Mouse (Mus musculus) hindbrain, embryonic 11.5 days (tissue): Measurements from ENCODE around the gene A730071L15Rik. TPM values are rescaled to one million over a fixed set of nuclear protein-coding genes. Genes with fewer than 3 reads are reported as not detected.
A peak's percentile ranks its signal among the peaks of the same experiment; 100 is the strongest.

Experiments used
- ATAC-seq: fragments of 200-750 bp; cut with Nextera tagmentation; 2 replicates; pipeline ENCODE4 v1.8.0; 2017; ENCODE audit warnings: mild to moderate bottlenecking, moderate TSS enrichment, moderate library complexity; ENCODE audit not compliant: low FRiP score
- DNase-seq: peaks from one replicate; pipeline ENCODE4 v3.0.0-alpha.2; 2015; ENCODE audit warnings: low spot score
- H3K27ac ChIP-seq: fragments of 300-500 bp; sonication (generic); 2 replicates; pipeline ENCODE4 v1.5.1; 2014; ENCODE audit warnings: mild to moderate bottlenecking, low read depth, low read length
- H3K27me3 ChIP-seq: fragments of 300-500 bp; sonication (generic); 2 replicates; pipeline ENCODE4 v1.6.1; 2014; ENCODE audit warnings: mild to moderate bottlenecking, low read length, moderate library complexity, mixed read lengths; ENCODE audit not compliant: control insufficient read depth, insufficient read depth
- H3K36me3 ChIP-seq: fragments of 300-500 bp; sonication (generic); 2 replicates; pipeline ENCODE4 v1.6.1; 2014; ENCODE audit warnings: mild to moderate bottlenecking, low read length, moderate library complexity, mixed read lengths; ENCODE audit not compliant: control insufficient read depth, insufficient read depth
- H3K4me1 ChIP-seq: fragments of 300-500 bp; sonication (generic); replicated peaks from 2 replicates; pipeline ENCODE4 v1.6.1; 2014; ENCODE audit warnings: low read length, mixed read lengths; ENCODE audit not compliant: control insufficient read depth, insufficient read depth
- H3K4me2 ChIP-seq: fragments of 300-500 bp; sonication (generic); replicated peaks from 2 replicates; pipeline ENCODE4 v1.6.1; 2014; ENCODE audit warnings: mild to moderate bottlenecking, low read depth, low read length
- H3K4me3 ChIP-seq: fragments of 300-500 bp; sonication (generic); 2 replicates; pipeline ENCODE4 v1.5.1; 2014; ENCODE audit warnings: low read depth, low read length
- H3K9ac ChIP-seq: fragments of 300-500 bp; sonication (generic); 2 replicates; pipeline ENCODE4 v1.6.1; 2014; ENCODE audit warnings: low read depth, low read length
- H3K9me3 ChIP-seq: fragments of 300-500 bp; sonication (generic); 2 replicates; pipeline ENCODE4 v1.6.1; 2016; ENCODE audit warnings: low read length; ENCODE audit not compliant: control insufficient read depth
- WGBS: fragments of 180-500 bp; shearing (Covaris S2); extraction: QIAGEN DNeasy Blood & Tissue Kit; methylation state at CpG from one replicate; pipeline ENCODE4 v1.1.7; 2014; 5-methylcytosine and 5-hydroxymethylcytosine counted together
- polyA plus RNA-seq: library from polyadenylated mRNA; unstranded; fragments of >200 nt; fragmentation: Nextera tagmentation; extraction: Ambion mirVana; gene quantifications from 2 replicates; pipeline ENCODE4 v1.2.1, GENCODE M21; 2014

Gene A730071L15Rik
- polyA plus RNA-seq, 1 experiment from 2014 or later = 1.2 TPM

DNA sequence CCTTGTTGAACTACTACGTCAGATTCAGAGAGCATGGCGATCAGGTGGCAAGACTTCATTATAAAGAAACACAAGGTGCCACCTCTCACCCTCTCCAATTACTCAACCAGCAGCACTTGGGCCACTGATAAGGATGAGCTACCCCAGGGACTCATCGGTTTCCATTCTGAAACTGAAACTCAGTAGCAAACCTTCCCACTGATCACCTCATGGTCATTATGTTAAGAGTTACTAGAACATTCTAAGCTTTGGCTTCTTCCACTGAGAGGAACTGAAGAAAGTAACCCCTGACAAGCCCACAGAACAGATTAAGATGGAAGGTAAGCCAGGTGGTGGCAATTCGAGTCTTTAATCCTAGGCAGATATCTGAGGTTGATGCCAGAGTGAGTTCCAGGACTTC lies 1.4 kb upstream of the A730071L15Rik start:
- H3K4me2 ChIP-seq = peak overlapping the region; percentile 96
- WGBS = 94% methylated on average over 4 of the region's 4 CpGs
- peaks cover 2% of the 10 kb centered on the region; the same call in 1 of the 2 replicates for H3K4me1 ChIP-seq
- no peaks in the 10 kb centered on the region for H3K36me3 ChIP-seq
- H3K4me3 ChIP-seq = peak overlapping the region; percentile 76; the same call in 1 of the 2 replicates
- H3K9me3 ChIP-seq = no peaks in the 10 kb centered on the region
- no peak overlapping the region for H3K27ac ChIP-seq
- DNase-seq (no peak), ATAC-seq (no peak)
- H3K27me3 ChIP-seq = no peaks in the 10 kb centered on the region
- no peak overlapping the region for H3K9ac ChIP-seq

DNA sequence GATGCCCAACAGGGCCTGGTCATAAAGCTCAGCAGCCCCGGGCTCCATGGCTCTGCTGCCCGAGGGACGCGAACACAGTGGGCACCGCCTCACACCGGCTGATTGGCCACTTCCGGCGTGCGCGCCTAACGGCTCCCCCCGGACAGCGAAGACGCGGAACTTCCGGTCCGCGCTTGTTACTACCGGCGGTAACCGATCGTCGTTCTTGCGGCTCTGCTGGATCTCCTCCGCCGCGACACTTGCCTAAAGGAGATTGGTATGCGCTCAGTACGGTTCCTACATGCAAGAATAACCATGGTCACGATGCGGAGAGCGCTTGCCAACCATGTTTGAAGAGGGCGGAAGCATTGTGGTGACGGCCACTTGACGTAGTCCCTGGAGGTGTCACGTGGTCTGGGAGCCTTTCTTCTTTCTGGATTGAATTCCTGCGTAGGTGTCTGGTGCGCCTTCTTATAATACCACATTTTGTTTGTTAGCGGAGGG lies 299 bp downstream of the A730071L15Rik start, which contains the start of gene Nudcd3:
Nudcd3 (minus strand) TSS at position 329 of the 483 bp plus-strand sequence.
- DNase-seq (peak; percentile 92), ATAC-seq (peak; percentile 98)
- H3K27ac ChIP-seq = peak within 1 kb of the TSS; percentile 95
- peak within 1 kb of the TSS; percentile 96 for H3K4me2 ChIP-seq
- peak within 1 kb of the TSS; percentile 73 for H3K9ac ChIP-seq
- H3K36me3 ChIP-seq = no peaks in the 10 kb centered on the region
- peak within 1 kb of the TSS; percentile 76 for H3K4me3 ChIP-seq
- under 1% methylated on average over 39 of the region's 39 CpGs for WGBS
- no peaks in the 10 kb centered on the region for H3K9me3 ChIP-seq
- H3K4me1 ChIP-seq = peaks cover 2% of the 10 kb centered on the region; the same call in 1 of the 2 replicates
- no peaks in the 10 kb centered on the region for H3K27me3 ChIP-seq

GRCm38 (mm10) chr11:6200570-6200969 lies 741 bp downstream of the A730071L15Rik start:
- H3K9me3 ChIP-seq = no peaks in the 10 kb centered on the region

DNA sequence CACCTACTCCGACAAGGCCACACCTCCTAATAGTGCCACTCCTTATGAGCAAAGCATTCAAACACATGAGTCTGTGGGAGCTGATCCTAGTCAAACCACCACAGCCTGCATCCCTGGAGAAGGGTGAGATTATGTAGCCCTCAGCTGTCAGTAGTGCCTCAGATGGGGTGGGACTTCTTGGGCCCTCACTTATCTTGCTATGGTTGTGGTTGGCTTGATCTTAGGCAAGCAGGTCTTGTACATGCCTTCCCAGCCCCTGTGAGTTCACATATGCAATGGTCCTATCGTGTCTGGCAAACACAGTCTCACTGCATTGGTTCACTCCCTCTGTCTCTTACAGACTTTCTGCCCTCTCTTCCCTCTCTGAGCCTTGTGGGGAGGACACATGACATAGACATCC lies 7.3 kb downstream of the A730071L15Rik start:
- 84% methylated on average over 2 of the region's 2 CpGs for WGBS

More at GRCm38 (mm10) chr11:6200570-6200969, 741 bp downstream of the A730071L15Rik start:
- Histone ChIP-seq H3K27me3 (no peaks in the 10 kb centered on the region), H3K4me3 (peak overlapping the region; percentile 76), H3K9ac (peak overlapping the region; percentile 73), H3K36me3 (no peaks in the 10 kb centered on the region), H3K27ac (0 out of 2 replicates have a peak overlapping the region, but pooled peaks have one; percentile 95), H3K4me1 (peaks cover 2% of the 10 kb centered on the region; the same call in 1 of the 2 replicates), H3K4me2 (peak overlapping the region; percentile 96)
- peak; percentile 28 for ATAC-seq
- no peak for DNase-seq
- 25% methylated on average over 9 of the region's 9 CpGs for WGBS

DNA sequence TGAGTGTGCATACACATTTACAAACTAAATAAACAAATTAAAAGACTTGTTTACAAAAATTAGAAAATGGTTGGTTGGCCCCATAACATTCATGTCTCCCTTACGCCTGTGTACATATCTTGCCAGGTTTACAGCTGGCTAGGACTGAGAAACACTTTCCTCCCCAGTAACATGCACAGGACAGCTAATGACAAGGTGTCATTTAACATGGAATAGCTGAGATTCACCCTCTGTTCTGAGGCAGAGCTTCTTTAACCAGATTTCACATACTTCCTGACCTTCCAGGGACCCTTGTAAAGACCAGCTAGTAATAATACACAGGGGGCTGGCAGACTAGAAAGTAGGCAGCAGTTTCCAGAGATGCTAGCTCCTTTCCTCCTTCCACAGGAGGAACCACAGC lies 8.3 kb downstream of the A730071L15Rik start:
- H3K4me2 ChIP-seq = no peak overlapping the region
- no peak for ATAC-seq
- H3K36me3 ChIP-seq = no peaks in the 10 kb centered on the region
- no peaks in the 10 kb centered on the region for H3K9me3 ChIP-seq
- no peaks in the 10 kb centered on the region for H3K4me1 ChIP-seq
- DNase-seq = no peak
- H3K27me3 ChIP-seq = no peaks in the 10 kb centered on the region
- H3K27ac ChIP-seq = no peak overlapping the region
- 87% methylated on average over 1 of the region's 1 CpGs for WGBS
- no peak overlapping the region for H3K4me3 ChIP-seq
- no peak overlapping the region for H3K9ac ChIP-seq

More for the DNA sequence above, 7.3 kb downstream of the A730071L15Rik start:
- H3K36me3 ChIP-seq = no peaks in the 10 kb centered on the region
- no peaks in the 10 kb centered on the region for H3K9me3 ChIP-seq
- no peak overlapping the region for H3K9ac ChIP-seq
- H3K4me1 ChIP-seq = no peaks in the 10 kb centered on the region
- no peak for DNase-seq
- no peak overlapping the region for H3K4me2 ChIP-seq
- H3K27ac ChIP-seq = no peak overlapping the region
- no peaks in the 10 kb centered on the region for H3K27me3 ChIP-seq
- ATAC-seq = no peak
- no peak overlapping the region for H3K4me3 ChIP-seq

GRCm38 (mm10) chr11:6216834-6217233 lies 17.0 kb downstream of the A730071L15Rik start:
- H3K9ac ChIP-seq = no peak overlapping the region
- H3K4me2 ChIP-seq = no peak overlapping the region
- H3K9me3 ChIP-seq = no peaks in the 10 kb centered on the region
- H3K27ac ChIP-seq = no peak overlapping the region
- WGBS = 62% methylated on average over 3 of the region's 3 CpGs
- no peaks in the 10 kb centered on the region for H3K36me3 ChIP-seq
- H3K4me1 ChIP-seq = no peaks in the 10 kb centered on the region
- ATAC-seq (no peak), DNase-seq (no peak)
- no peak overlapping the region for H3K4me3 ChIP-seq
- H3K27me3 ChIP-seq = no peaks in the 10 kb centered on the region

GRCm38 (mm10) chr11:6218189-6218896 lies 18.5 kb downstream of the A730071L15Rik start:
- no peak overlapping the region for H3K4me3 ChIP-seq
- H3K9ac ChIP-seq = no peak overlapping the region
- no peaks in the 10 kb centered on the region for H3K4me1 ChIP-seq

GRCm38 (mm10) chr11:6219967-6220366 lies 20.1 kb downstream of the A730071L15Rik start:
- WGBS = 79% methylated on average over 6 of the region's 6 CpGs
- Histone ChIP-seq H3K36me3 (no peaks in the 10 kb centered on the region), H3K9me3 (no peaks in the 10 kb centered on the region), H3K27me3 (no peaks in the 10 kb centered on the region), H3K27ac (no peak overlapping the region), H3K4me1 (no peaks in the 10 kb centered on the region), H3K4me3 (no peak overlapping the region), H3K4me2 (no peak overlapping the region), H3K9ac (no peak overlapping the region)
- ATAC-seq = no peak
- DNase-seq = no peak

More at GRCm38 (mm10) chr11:6218189-6218896, 18.5 kb downstream of the A730071L15Rik start:
- no peaks in the 10 kb centered on the region for H3K9me3 ChIP-seq
- no peak overlapping the region for H3K27ac ChIP-seq
- WGBS = 83% methylated on average over 11 of the region's 11 CpGs
- H3K36me3 ChIP-seq = no peaks in the 10 kb centered on the region
- DNase-seq (no peak), ATAC-seq (no peak)
- no peaks in the 10 kb centered on the region for H3K27me3 ChIP-seq
- H3K4me2 ChIP-seq = no peak overlapping the region

GRCm38 (mm10) chr11:6222187-6222586 lies 22.4 kb downstream of the A730071L15Rik start:
- H3K36me3 ChIP-seq = no peaks in the 10 kb centered on the region
- 92% methylated on average over 10 of the region's 10 CpGs for WGBS
- H3K4me1 ChIP-seq = no peaks in the 10 kb centered on the region
- no peak overlapping the region for H3K4me2 ChIP-seq
- ATAC-seq (no peak), DNase-seq (no peak)
- H3K9ac ChIP-seq = no peak overlapping the region
- H3K9me3 ChIP-seq = no peaks in the 10 kb centered on the region
- no peaks in the 10 kb centered on the region for H3K27me3 ChIP-seq
- H3K4me3 ChIP-seq = no peak overlapping the region
- no peak overlapping the region for H3K27ac ChIP-seq
